In genomic region chr11:69331929-69332405, GRCm38 (mm10) we compare ENCODE assay signal across 8 mouse cellular contexts. TPM values are rescaled to one million over a fixed set of nuclear protein-coding genes. Genes with fewer than 3 reads are reported as not detected.
A peak's percentile ranks its signal among the peaks of the same experiment; 100 is the strongest.
DNase-seq lines count a peak whose midpoint lies in the region; ATAC-seq and TF ChIP-seq lines count a peak whose summit lies in the region.

No protein-coding gene starts in this region.

- intact Hi-C loops in gastrocnemius, adult 2 months (cut with DNase I) = no loop called here

- peak overlapping the region; percentile 82 for H3K4me3 ChIP-seq in gastrocnemius, adult 2 months
- peak overlapping the region; percentile 45 for H3K4me3 ChIP-seq in hindbrain, postnatal 0 days (ENCODE audit: low read length)

- WGBS in hindbrain, postnatal 0 days = under 1% methylated on average over 24 of the region's 24 CpGs

- H3K27ac ChIP-seq in gastrocnemius, adult 2 months = peak overlapping the region; percentile 79
- peak overlapping the region; percentile 85 for H3K27ac ChIP-seq in hindbrain, postnatal 0 days

- H3K27me3 ChIP-seq in hindbrain, postnatal 0 days (ENCODE audit: insufficient read depth, low read length) = no peaks in the 10 kb centered on the region

- peaks cover 17% of the 10 kb centered on the region for H3K4me1 ChIP-seq in hindbrain, postnatal 0 days (ENCODE audit: insufficient read depth, low read length)

- H3K9ac ChIP-seq in hindbrain, postnatal 0 days (replicated peaks; ENCODE audit: low read length) = peak overlapping the region; percentile 59

- ATAC-seq in hindbrain, postnatal 0 days = peak; percentile 89

- DNase-seq in adrenal gland, adult (ENCODE audit: inconsistent age in 2 of 2, low spot score in 1 of 2) = peak; percentile 79 to 94
- DNase-seq in embryo, embryonic 10 days (ENCODE audit: low spot score) = peak; percentile 87
- DNase-seq in gastrocnemius, adult 2 months = peak; percentile 75
- peak; percentile 92 for DNase-seq in hindbrain, postnatal 0 days (ENCODE audit: low spot score)
- DNase-seq in left cerebral cortex, adult 18-20 months (ENCODE audit: low spot score in 2 of 2) = peak; percentile 78 to 79
- peak; percentile 75 for DNase-seq in lung, postnatal 36 days
- DNase-seq in retina, embryonic 14.5 days (ENCODE audit: low spot score) = peak; percentile 83
- DNase-seq in thymus, postnatal 36 days = peak; percentile 77 to 81

- no peak for TF ChIP-seq CTCF in gastrocnemius, adult 2 months (IDR thresholded peaks at IDR 0.05)
- no peak for TF ChIP-seq CTCF in hindbrain, postnatal 0 days (IDR thresholded peaks at IDR 0.05; ENCODE audit: low read depth)

- H3K9me3 ChIP-seq in hindbrain, postnatal 0 days (ENCODE audit: low read length) = no peaks in the 10 kb centered on the region

- no peaks in the 10 kb centered on the region for H3K36me3 ChIP-seq in hindbrain, postnatal 0 days (ENCODE audit: insufficient read depth, low read length)

- peak overlapping the region; percentile 71 for H3K4me2 ChIP-seq in hindbrain, postnatal 0 days (ENCODE audit: low read depth, low read length)

RNA-seq across cellular contexts. Expression of gene Kcnab3, which starts 5.9 kb away (rescaled TPM):
- not detected for total RNA-seq in gastrocnemius, adult 2 months (2021)
- 5.5 and 7.8 TPM in 2 replicates for total RNA-seq in hindbrain, postnatal 0 days (2014; rRNA removed)
- polyA plus RNA-seq in hindbrain, postnatal 0 days (2015; fragmentation: Nextera tagmentation; extraction: Ambion mirVana) = 6.1 and 6.6 TPM in 2 replicates
- 100 to 1,000 TPM in 1 of 2 experiments, 10 to 100 TPM in 1; 75.3 to 102 TPM for total RNA-seq in left cerebral cortex, adult 18-20 months (2021)

RNA-seq across cellular contexts. Expression of gene Trappc1, which starts 8.2 kb away (rescaled TPM):
- 10 to 100 TPM; 37.7 to 46.4 TPM for total RNA-seq in gastrocnemius, adult 2 months (2021)
- 150 and 157 TPM in 2 replicates for total RNA-seq in hindbrain, postnatal 0 days (2014; rRNA removed)
- 171 and 173 TPM in 2 replicates for polyA plus RNA-seq in hindbrain, postnatal 0 days (2015; fragmentation: Nextera tagmentation; extraction: Ambion mirVana)
- 10 to 100 TPM; 53.2 to 59.5 TPM for total RNA-seq in left cerebral cortex, adult 18-20 months (2021)

RNA-seq across cellular contexts. Expression of gene Rnf227, which starts 8.3 kb away (rescaled TPM):
- total RNA-seq in gastrocnemius, adult 2 months (2021) = not detected
- 127 and 141 TPM in 2 replicates for total RNA-seq in hindbrain, postnatal 0 days (2014; rRNA removed)
- 234 and 241 TPM in 2 replicates for polyA plus RNA-seq in hindbrain, postnatal 0 days (2015; fragmentation: Nextera tagmentation; extraction: Ambion mirVana)
- total RNA-seq in left cerebral cortex, adult 18-20 months (2021) = 100 to 1,000 TPM; 186 to 190 TPM

RNA-seq across cellular contexts. Expression of gene Cntrob, which starts 8.4 kb away (rescaled TPM):
- 1 to 10 TPM; 1.4 to 2.0 TPM for total RNA-seq in gastrocnemius, adult 2 months (2021)
- 13.3 and 22.0 TPM in 2 replicates for total RNA-seq in hindbrain, postnatal 0 days (2014; rRNA removed)
- polyA plus RNA-seq in hindbrain, postnatal 0 days (2015; fragmentation: Nextera tagmentation; extraction: Ambion mirVana) = 11.0 and 12.0 TPM in 2 replicates
- total RNA-seq in left cerebral cortex, adult 18-20 months (2021) = 10 to 100 TPM; 15.2 to 25.0 TPM

RNA-seq across cellular contexts. Expression of gene Chd3, which starts 37.2 kb away (rescaled TPM):
- total RNA-seq in gastrocnemius, adult 2 months (2021) = 1 to 10 TPM; 6.8 to 9.4 TPM
- total RNA-seq in hindbrain, postnatal 0 days (2014; rRNA removed) = 252 and 255 TPM in 2 replicates
- 46.6 and 49.7 TPM in 2 replicates for polyA plus RNA-seq in hindbrain, postnatal 0 days (2015; fragmentation: Nextera tagmentation; extraction: Ambion mirVana)
- 100 to 1,000 TPM; 346 to 387 TPM for total RNA-seq in left cerebral cortex, adult 18-20 months (2021)

Comparison
In these comparisons a context has a peak if more than half of its experiments do, and no peak if none do; other contexts are left out.
1. Peak in every context shown above with its lines: DNase-seq, ATAC-seq, H3K4me3 ChIP-seq and H3K27ac ChIP-seq.
2. RNA of gene Rnf227, which starts 8.3 kb away (total RNA-seq): 186 to 190 TPM in left cerebral cortex, adult 18-20 months and 127 to 141 TPM in hindbrain, postnatal 0 days; not detected in gastrocnemius, adult 2 months; every median in the first group is over 100 times any median in the second.